Mouse (Mus musculus): ENCODE measurements around the gene Vdac1. TPM values are rescaled to one million over a fixed set of nuclear protein-coding genes. Genes with fewer than 3 reads are reported as not detected.
A peak's percentile ranks its signal among the peaks of the same experiment; 100 is the strongest.

Vdac1 gene
- polyA plus RNA-seq, 1 experiment, result 296 TPM

GRCm38 (mm10) chr11:52421053-52421778, 60.6 kb downstream of the Vdac1 start:
- H3K79me3 ChIP-seq (ENCODE audit: low read depth), result no peaks in the 10 kb centered on the region
- H3K27me3 ChIP-seq (ENCODE audit: control insufficient read depth, insufficient read depth, insufficient read length), result peaks cover 7% of the 10 kb centered on the region

GRCm38 (mm10) chr11:52429440-52429839, 68.8 kb downstream of the Vdac1 start:
- no peak overlapping the region for H3K4me3 ChIP-seq (ENCODE audit: insufficient read depth, poor library complexity, severe bottlenecking)
- no peaks in the 10 kb centered on the region for H3K79me3 ChIP-seq (ENCODE audit: low read depth)
- H3ac ChIP-seq (ENCODE audit: control insufficient read depth, insufficient read length, low read depth), result no peak overlapping the region
- no peaks in the 10 kb centered on the region for H3K27me3 ChIP-seq (ENCODE audit: control insufficient read depth, insufficient read depth, insufficient read length)
- no peaks in the 10 kb centered on the region for H3K79me2 ChIP-seq (ENCODE audit: control insufficient read depth, insufficient read depth)
- no peak for TF ChIP-seq MAX (IDR thresholded peaks at IDR 0.05)
- TF ChIP-seq USF1 (IDR thresholded peaks at IDR 0.05; ENCODE audit: low read depth), result no peak
- no peak for TF ChIP-seq CTCF (IDR thresholded peaks at IDR 0.05; ENCODE audit: control insufficient read depth, insufficient read depth, insufficient read length)
- no peak for TF ChIP-seq MYOD1 (IDR thresholded peaks at IDR 0.05; ENCODE audit: control insufficient read depth, insufficient read length, low read depth)
- no peak for TF ChIP-seq FOSL1 (IDR thresholded peaks at IDR 0.05; ENCODE audit: insufficient read depth, low read length, poor library complexity, severe bottlenecking)
- TF ChIP-seq MYOG (IDR thresholded peaks at IDR 0.05; ENCODE audit: control insufficient read depth, extremely low read depth, insufficient read length), result no peak
- TF ChIP-seq CEBPB (IDR thresholded peaks at IDR 0.05; ENCODE audit: low read depth), result no peak
- H3K36me3 ChIP-seq (ENCODE audit: control insufficient read depth, insufficient read depth), result no peaks in the 10 kb centered on the region

More at GRCm38 (mm10) chr11:52421053-52421778, 60.6 kb downstream of the Vdac1 start:
- H3K4me3 ChIP-seq (ENCODE audit: insufficient read depth, poor library complexity, severe bottlenecking), result no peak overlapping the region
- no peaks in the 10 kb centered on the region for H3K79me2 ChIP-seq (ENCODE audit: control insufficient read depth, insufficient read depth)
- no peaks in the 10 kb centered on the region for H3K36me3 ChIP-seq (ENCODE audit: control insufficient read depth, insufficient read depth)
- no peak overlapping the region for H3ac ChIP-seq (ENCODE audit: control insufficient read depth, insufficient read length, low read depth)
- TF ChIP-seq USF1 (IDR thresholded peaks at IDR 0.05; ENCODE audit: low read depth) (no peak), CTCF (IDR thresholded peaks at IDR 0.05; ENCODE audit: control insufficient read depth, insufficient read depth, insufficient read length) (peak; percentile 4), MAX (IDR thresholded peaks at IDR 0.05) (no peak), MYOG (IDR thresholded peaks at IDR 0.05; ENCODE audit: control insufficient read depth, extremely low read depth, insufficient read length) (no peak)

GRCm38 (mm10) chr11:52431594-52431993, 70.9 kb downstream of the Vdac1 start:
- H3K4me3 ChIP-seq (ENCODE audit: insufficient read depth, poor library complexity, severe bottlenecking), result no peak overlapping the region
- TF ChIP-seq MAX (IDR thresholded peaks at IDR 0.05) (no peak), CTCF (IDR thresholded peaks at IDR 0.05; ENCODE audit: control insufficient read depth, insufficient read depth, insufficient read length) (no peak), MYOG (IDR thresholded peaks at IDR 0.05; ENCODE audit: control insufficient read depth, extremely low read depth, insufficient read length) (no peak), CEBPB (IDR thresholded peaks at IDR 0.05; ENCODE audit: low read depth) (no peak), FOSL1 (IDR thresholded peaks at IDR 0.05; ENCODE audit: insufficient read depth, low read length, poor library complexity, severe bottlenecking) (no peak), MYOD1 (IDR thresholded peaks at IDR 0.05; ENCODE audit: control insufficient read depth, insufficient read length, low read depth) (no peak), USF1 (IDR thresholded peaks at IDR 0.05; ENCODE audit: low read depth) (no peak)
- no peak overlapping the region for H3ac ChIP-seq (ENCODE audit: control insufficient read depth, insufficient read length, low read depth)
- H3K79me2 ChIP-seq (ENCODE audit: control insufficient read depth, insufficient read depth), result no peaks in the 10 kb centered on the region
- no peaks in the 10 kb centered on the region for H3K36me3 ChIP-seq (ENCODE audit: control insufficient read depth, insufficient read depth)
- H3K27me3 ChIP-seq (ENCODE audit: control insufficient read depth, insufficient read depth, insufficient read length), result no peaks in the 10 kb centered on the region
- H3K79me3 ChIP-seq (ENCODE audit: low read depth), result no peaks in the 10 kb centered on the region

DNA sequence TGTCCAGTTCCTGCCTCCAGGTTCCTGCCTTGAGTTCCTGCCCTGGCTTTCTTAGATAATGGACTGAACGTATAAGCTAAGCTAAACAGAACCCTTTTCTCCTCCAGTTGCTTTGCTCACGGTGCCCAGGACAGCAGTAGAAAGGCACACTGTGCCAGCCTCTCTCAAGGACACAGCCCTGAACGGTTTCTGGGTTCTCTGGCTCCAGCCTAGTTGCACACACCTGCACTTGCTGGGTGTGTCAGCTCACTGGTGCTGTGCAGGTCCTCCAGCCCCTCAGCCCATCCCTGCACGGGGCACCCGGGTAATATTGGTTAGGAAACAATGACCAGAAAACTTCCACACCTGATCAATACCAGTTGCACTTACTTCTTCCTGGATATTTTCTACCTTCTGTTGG, 71.5 kb downstream of the Vdac1 start:
- no peak for TF ChIP-seq USF1 (IDR thresholded peaks at IDR 0.05; ENCODE audit: low read depth)
- no peak for TF ChIP-seq MAX (IDR thresholded peaks at IDR 0.05)
- TF ChIP-seq MYOG (IDR thresholded peaks at IDR 0.05; ENCODE audit: control insufficient read depth, extremely low read depth, insufficient read length), result no peak
- Histone ChIP-seq H3K27me3 (ENCODE audit: control insufficient read depth, insufficient read depth, insufficient read length) (no peaks in the 10 kb centered on the region), H3K4me3 (ENCODE audit: insufficient read depth, poor library complexity, severe bottlenecking) (no peak overlapping the region), H3K79me2 (ENCODE audit: control insufficient read depth, insufficient read depth) (no peaks in the 10 kb centered on the region), H3K36me3 (ENCODE audit: control insufficient read depth, insufficient read depth) (no peaks in the 10 kb centered on the region), H3ac (ENCODE audit: control insufficient read depth, insufficient read length, low read depth) (no peak overlapping the region), H3K79me3 (ENCODE audit: low read depth) (no peaks in the 10 kb centered on the region)

- Histone ChIP-seq H3ac (ENCODE audit: control insufficient read depth, insufficient read length, low read depth) (no peak overlapping the region), H3K4me3 (ENCODE audit: insufficient read depth, poor library complexity, severe bottlenecking) (no peak overlapping the region), H3K79me2 (ENCODE audit: control insufficient read depth, insufficient read depth) (no peaks in the 10 kb centered on the region)
These were observed 72.6 kb downstream of the Vdac1 start for GRCm38 (mm10) chr11:52433076-52433796.

DNA sequence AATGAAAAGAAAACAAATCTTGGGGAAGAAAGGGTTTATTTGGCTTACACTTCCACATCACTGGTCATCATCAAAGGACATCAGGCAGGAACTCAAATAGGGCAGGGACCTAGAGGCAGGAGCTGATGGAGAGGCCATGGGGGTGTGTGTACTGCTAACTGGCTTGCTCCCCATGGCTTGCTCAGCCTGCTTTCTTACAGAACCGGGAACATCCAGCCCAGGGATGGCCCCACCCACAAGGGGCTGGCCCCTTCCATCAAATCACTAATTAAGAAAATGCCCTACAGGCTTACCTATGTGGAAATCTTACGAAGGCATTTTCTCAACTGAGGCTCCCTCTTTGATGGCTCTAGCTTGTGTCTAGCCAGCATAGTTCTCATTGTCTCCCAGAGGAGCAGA, 73.1 kb downstream of the Vdac1 start:
- Histone ChIP-seq H3K4me3 (ENCODE audit: insufficient read depth, poor library complexity, severe bottlenecking) (no peak overlapping the region), H3K79me3 (ENCODE audit: low read depth) (no peaks in the 10 kb centered on the region), H3K27me3 (ENCODE audit: control insufficient read depth, insufficient read depth, insufficient read length) (no peaks in the 10 kb centered on the region), H3K79me2 (ENCODE audit: control insufficient read depth, insufficient read depth) (no peaks in the 10 kb centered on the region), H3K36me3 (ENCODE audit: control insufficient read depth, insufficient read depth) (no peaks in the 10 kb centered on the region), H3ac (ENCODE audit: control insufficient read depth, insufficient read length, low read depth) (no peak overlapping the region)
- TF ChIP-seq CTCF (IDR thresholded peaks at IDR 0.05; ENCODE audit: control insufficient read depth, insufficient read depth, insufficient read length) (no peak), MYOD1 (IDR thresholded peaks at IDR 0.05; ENCODE audit: control insufficient read depth, insufficient read length, low read depth) (no peak), CEBPB (IDR thresholded peaks at IDR 0.05; ENCODE audit: low read depth) (no peak), USF1 (IDR thresholded peaks at IDR 0.05; ENCODE audit: low read depth) (no peak), MAX (IDR thresholded peaks at IDR 0.05) (no peak), MYOG (IDR thresholded peaks at IDR 0.05; ENCODE audit: control insufficient read depth, extremely low read depth, insufficient read length) (no peak), FOSL1 (IDR thresholded peaks at IDR 0.05; ENCODE audit: insufficient read depth, low read length, poor library complexity, severe bottlenecking) (no peak)

More at GRCm38 (mm10) chr11:52433076-52433796, 72.6 kb downstream of the Vdac1 start:
- Histone ChIP-seq H3K79me3 (ENCODE audit: low read depth) (no peaks in the 10 kb centered on the region), H3K36me3 (ENCODE audit: control insufficient read depth, insufficient read depth) (no peaks in the 10 kb centered on the region), H3K27me3 (ENCODE audit: control insufficient read depth, insufficient read depth, insufficient read length) (no peaks in the 10 kb centered on the region)
- TF ChIP-seq FOSL1 (IDR thresholded peaks at IDR 0.05; ENCODE audit: insufficient read depth, low read length, poor library complexity, severe bottlenecking), result peak; percentile 16
- TF ChIP-seq USF1 (IDR thresholded peaks at IDR 0.05; ENCODE audit: low read depth), result peak; percentile 55
- no peak for TF ChIP-seq CEBPB (IDR thresholded peaks at IDR 0.05; ENCODE audit: low read depth)
- TF ChIP-seq MAX (IDR thresholded peaks at IDR 0.05), result no peak
